Mouse (Mus musculus) macrophage (primary cell): ENCODE measurements around the gene Ap1s1. TPM values are rescaled to one million over a fixed set of nuclear protein-coding genes. Genes with fewer than 3 reads are reported as not detected.

Experiments
- polyA plus RNA-seq: library from polyadenylated mRNA; stranded (reverse); fragments of 250-400 nt; gene quantifications from 3 replicates; pipeline ENCODE4 v1.2.4, GENCODE M21; 2018; ENCODE audit warnings: inconsistent platforms

Gene Ap1s1
- polyA plus RNA-seq, 1 experiment from 2014 or later, result 131 TPM

Other genes with a start within 250 kb of the Ap1s1 start
- gene Col26a1, start 162.9 kb downstream of the Ap1s1 start, polyA plus RNA-seq, result not detected in 3 replicates
- gene Ift22, start 138.0 kb downstream of the Ap1s1 start, polyA plus RNA-seq, result 17.1 to 26.4 TPM (median 22.7 TPM) in 3 replicates
- 118 to 217 TPM (median 182 TPM) in 3 replicates for gene Fis1, start 92.9 kb downstream of the Ap1s1 start, polyA plus RNA-seq
- gene Cldn15, start 79.5 kb downstream of the Ap1s1 start, polyA plus RNA-seq, result not detected in 3 replicates
- 93.2 to 105 TPM (median 102 TPM) in 3 replicates for gene Plod3, start 59.1 kb downstream of the Ap1s1 start, polyA plus RNA-seq
- gene Znhit1, start 58.1 kb downstream of the Ap1s1 start, polyA plus RNA-seq, result 81.1 to 121 TPM (median 96.1 TPM) in 3 replicates
- gene Vgf, start 19.7 kb downstream of the Ap1s1 start, polyA plus RNA-seq, result not detected in 3 replicates
- gene Serpine1, start 26.1 kb upstream of the Ap1s1 start, polyA plus RNA-seq, result 0.69 to 5.1 TPM (median 0.75 TPM) in 3 replicates
- 12.2 to 19.7 TPM (median 16.6 TPM) in 3 replicates for gene Trim56, start 70.1 kb upstream of the Ap1s1 start, polyA plus RNA-seq
- not detected in 3 replicates for gene Muc3, start 103.2 kb upstream of the Ap1s1 start, polyA plus RNA-seq
- not detected in 3 replicates for gene Muc3a, start 166.3 kb upstream of the Ap1s1 start, polyA plus RNA-seq
- gene Ache, start 241.4 kb upstream of the Ap1s1 start, polyA plus RNA-seq, result 0.11 to 0.14 TPM in 2 of 3 replicates, not detected in the other
- gene Ufsp1, start 248.5 kb upstream of the Ap1s1 start, polyA plus RNA-seq, result 1.2 to 3.2 TPM (median 1.6 TPM) in 3 replicates